Mouse (Mus musculus): ENCODE results near the gene Cd47.

The Cd47 gene

DNA sequence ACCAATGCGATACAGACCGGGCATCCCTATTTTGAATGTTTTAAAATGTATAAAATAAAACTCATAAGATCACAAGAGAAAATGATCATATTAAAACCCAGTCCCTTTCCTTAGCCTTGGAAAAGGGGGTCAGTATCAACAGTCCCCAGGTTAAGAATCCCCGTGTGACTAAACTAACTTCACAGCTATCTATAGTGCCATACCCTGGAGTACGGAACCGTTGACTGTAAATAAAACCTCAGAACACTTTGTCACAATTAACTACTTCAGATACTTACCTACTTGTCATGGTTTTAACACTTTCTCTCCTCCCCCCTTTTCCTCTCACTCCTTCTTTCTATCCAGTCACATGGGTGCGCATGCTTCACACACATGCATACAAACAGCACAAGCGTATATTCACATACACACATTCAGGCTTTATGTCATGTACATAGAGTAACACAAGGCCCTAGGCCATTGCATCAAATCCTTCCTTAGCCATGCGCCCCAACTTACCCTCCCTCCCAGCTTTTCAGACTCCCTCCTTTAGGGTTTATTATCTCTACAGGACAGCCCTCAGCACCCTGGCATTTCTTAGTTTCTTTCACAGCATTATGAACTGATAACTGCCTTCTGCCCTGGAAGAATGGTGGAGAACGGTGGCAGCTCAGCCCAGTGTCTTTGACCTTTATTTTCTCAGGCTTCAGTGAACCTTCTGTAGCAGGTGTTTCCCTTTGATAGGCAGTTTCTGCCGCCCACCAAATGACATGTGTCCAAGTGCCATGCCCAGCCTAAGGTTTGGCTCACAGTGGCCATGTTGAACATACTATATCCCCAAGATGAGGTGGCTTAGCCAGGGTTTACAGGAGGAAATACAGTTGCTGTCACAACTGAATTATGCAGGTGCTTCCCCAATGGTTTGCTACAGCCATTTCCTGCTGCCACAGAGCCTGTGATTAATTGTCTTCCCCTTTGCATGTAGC lies at the start of gene Cd47:
Gene Cd47 (plus strand): TSS at position 937 of the 965 bp plus-strand sequence.
- DNase-seq (ENCODE audit: low spot score in 2 of 2): no peak

DNA sequence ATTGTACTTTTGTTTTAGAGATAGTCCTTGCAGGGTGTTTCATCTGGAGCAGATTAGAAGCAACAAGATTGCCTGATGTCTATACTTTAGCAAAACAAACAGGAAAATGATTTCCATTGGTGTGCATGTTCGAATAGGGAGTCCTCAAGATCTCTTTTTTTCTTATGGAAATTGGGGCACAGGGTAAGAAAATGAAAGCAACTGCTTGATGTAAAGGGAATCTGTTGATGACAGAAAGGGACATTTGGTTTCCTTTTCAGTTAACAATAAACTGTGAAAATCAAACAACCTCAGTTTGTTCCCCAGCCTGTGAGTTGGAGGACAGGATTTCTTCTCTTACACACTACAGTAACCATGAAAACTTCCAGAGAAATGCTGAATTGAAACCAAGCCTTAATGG lies 47.4 kb upstream of the Cd47 start:
- DNase-seq (ENCODE audit: low spot score in 2 of 2): no peak

DNA sequence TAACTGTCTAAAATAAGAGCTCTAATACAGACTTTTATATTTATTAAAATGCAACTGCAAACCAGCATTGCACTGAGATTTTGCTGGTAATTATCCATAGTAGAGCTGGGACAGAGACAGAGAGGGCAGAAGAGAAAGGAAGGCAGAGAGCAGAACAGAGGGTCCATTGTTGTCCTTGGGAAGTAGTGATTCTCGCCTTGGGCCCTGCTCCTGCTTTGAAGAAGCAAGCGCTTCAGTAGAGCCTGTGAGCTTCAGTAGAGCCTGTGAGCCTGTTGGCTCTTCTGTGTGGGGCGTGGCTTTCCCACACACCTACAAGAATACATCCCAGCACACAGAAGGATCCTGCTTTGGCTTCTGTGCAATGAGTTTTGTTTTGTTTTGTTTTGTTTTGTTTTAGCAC lies 47.0 kb upstream of the Cd47 start:
- DNase-seq (ENCODE audit: low spot score in 2 of 2): no peak

DNA sequence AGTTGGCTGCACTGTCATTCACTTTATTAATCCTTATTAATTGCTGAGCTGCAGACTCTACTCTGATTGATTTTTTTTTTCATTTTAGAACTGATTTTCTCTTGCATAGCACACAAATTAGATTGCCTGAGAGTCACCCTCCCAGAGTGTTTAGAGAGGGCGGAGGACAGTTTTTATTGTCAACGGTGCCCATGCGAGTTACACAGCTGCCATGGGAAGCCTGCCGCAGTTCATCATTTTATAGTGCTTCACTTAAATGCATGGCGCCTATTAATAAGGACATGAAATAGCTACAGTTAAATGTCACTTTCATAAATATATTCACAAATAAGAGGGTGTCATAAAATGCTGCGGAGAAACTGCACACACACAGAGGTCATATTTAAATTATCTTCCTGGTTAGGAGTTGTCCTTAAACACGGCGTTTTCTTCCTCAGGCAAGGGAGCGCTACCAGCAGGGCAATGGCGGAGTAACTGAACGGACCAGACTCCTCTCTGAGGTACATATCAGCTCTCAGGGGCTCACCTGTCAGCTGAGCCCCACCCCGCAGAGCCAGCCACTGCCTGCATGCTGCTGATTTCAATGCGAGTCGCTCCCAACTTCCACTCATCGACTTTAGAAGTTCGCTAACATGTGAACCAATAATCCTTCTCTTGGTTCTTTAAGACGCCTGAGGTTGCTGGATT lies 39.7 kb upstream of the Cd47 start:
- DNase-seq (ENCODE audit: low spot score in 2 of 2): no peak

DNA sequence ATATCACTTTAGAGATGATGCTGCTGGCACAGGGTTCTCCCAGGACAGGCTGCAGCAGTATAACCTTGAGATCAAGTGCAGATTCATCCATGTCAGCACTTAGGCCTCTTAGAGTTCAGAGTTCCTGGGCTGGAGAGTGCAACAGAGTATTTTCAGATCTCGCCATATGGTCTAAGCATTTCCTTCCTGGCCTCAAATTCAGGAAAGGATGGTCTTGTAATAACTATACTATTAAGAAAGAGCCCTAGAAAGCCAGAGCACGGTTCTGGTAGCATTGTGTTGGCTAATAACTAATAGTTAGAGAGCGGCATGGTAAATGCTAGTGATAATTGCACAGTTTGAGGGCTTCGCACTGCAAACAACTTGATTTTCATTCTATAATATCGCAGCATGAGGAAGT lies 38.4 kb upstream of the Cd47 start:
- no peak for DNase-seq (ENCODE audit: low spot score in 2 of 2)

DNA sequence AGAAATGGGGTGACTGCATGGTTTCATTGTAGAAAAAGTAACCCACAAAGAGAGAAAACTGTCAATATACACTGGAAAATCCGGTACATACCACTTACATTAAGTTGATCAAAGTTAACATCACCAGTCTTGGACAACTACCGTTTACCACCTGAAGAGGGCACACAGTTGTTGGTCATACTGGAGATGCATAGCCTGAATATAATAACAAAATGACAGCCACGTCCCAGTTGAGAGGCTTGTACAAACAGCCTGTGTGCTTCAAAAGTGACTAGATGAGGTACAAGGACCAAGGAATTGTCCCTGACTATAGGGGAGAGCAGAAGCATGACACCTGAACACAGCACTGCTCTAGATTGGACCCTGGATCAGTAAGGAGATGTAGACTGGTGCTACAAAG lies 34.0 kb upstream of the Cd47 start:
- peak in 1 of 2 experiments; percentile 14 for DNase-seq (ENCODE audit: low spot score in 2 of 2)

DNA sequence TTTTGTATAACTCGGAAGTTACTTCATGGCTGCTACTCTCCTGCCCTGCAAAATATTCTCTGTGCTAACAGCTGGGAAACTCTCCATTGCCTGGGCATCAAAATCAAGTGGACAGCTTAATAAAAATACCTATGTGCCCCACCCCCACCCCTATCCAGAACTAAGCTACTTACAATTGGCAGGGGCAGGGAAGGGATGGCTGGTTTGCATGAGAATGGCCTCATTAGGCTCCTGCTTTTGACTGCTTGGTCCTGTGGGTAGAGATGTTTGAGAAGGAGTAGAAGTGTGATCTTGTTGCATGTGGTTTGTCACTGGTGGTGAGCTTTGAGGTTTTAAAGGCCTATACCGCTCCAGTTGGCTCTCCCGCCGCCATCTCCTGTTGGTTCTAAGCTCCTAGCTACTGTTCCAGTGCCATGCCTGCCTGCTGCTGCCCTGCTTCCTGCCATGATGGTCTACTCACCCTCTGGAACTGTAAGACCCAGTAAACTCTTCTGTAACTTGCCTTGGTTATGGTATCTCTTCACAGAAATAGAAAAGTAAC lies 31.8 kb upstream of the Cd47 start:
- DNase-seq (ENCODE audit: low spot score in 2 of 2): no peak

DNA sequence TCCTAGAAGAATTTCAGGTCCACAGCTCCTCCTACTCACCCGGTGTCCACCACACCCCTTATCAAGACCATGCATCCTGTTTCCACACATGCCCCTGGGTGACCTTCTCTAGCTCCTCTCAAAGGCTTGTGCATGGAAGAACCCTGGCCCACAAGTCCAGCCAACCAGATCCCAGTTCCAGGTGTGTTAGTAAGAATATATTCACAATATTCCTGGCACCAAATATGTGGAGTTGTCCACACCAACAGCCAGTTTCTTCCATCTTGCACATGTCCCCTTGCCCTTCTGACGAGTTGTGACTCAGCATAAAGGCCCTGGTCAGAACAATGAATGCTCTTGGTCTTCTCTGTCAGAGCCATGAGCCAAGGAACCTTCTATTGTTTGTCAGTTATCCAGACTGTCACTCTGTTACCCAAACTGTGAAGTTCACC lies 30.5 kb upstream of the Cd47 start:
- DNase-seq (ENCODE audit: low spot score in 2 of 2): no peak

DNA sequence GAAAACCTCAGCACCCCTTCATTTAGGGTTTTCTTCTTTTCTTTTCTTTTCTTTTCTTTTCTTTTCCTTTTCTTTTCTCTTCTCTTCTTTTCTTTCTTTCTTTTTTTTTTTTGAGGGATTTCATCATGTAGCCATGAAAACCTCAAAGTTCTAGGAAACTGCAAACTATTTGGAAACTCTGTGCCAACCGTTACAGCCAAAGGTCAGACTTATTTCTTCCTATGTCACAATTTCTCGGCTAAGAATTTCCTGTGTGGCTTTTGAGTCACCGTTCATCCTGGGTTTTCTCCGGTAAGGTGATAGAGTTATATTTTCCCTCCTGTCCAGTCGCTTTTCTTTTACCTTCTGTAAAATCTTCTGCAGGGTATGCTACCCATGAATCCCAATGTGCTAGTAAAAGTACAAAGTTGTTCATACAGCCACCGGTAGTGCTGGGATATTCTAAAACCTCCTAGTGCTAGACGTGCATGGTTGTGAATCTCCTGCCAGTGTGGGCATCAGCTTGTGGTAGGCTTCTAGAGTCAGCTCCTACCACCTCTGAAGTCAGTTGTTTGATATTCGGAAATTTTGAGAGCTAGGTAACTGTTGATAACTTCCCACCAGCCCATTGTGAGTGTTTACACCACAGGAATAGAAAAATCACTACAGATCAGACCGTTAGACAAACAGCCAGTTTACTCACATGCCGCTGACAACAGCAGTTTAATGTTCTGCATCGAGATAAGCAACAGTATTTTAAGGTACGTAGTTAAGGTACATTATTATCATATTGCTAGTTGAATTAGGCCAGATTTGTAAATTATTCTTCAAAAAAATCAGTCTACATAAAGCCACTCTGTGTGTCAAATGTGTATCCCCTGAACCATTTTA lies 29.8 kb upstream of the Cd47 start:
- DNase-seq (ENCODE audit: low spot score in 2 of 2): no peak

DNA sequence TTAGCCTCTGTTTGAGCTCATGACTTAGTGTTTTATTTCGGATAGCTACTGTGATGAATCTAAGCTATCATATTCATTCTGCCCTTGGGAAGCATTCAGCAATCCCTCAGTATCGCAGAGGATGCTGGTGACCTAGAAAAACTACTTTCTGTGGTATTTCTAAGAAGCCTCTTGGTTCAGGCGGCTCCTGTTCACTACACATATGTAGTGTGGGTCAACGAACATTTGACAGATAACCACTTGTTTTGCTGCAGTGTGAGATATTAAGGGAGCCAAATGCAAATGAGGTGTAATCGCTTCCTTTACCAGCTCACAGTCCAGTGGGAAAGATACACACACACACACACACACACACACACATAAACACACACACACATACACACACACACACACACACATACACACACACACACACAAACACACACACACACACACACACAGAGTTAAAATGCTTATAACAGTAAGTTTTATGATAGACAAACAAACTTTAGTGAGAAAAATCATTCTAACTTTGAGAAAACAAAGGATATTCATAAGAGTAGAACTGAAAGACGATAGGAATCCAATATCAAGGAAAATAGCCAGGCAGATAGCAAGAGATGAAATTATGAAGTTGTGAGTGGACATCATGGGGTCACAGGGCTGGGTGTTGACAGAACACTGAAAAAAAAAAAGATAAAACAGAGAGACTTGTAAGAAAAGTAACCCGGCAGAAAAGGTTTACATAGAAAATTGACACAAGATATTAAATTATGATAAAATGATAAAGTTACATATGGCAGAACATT lies 28.5 kb upstream of the Cd47 start:
- no peak for DNase-seq (ENCODE audit: low spot score in 2 of 2)

DNA sequence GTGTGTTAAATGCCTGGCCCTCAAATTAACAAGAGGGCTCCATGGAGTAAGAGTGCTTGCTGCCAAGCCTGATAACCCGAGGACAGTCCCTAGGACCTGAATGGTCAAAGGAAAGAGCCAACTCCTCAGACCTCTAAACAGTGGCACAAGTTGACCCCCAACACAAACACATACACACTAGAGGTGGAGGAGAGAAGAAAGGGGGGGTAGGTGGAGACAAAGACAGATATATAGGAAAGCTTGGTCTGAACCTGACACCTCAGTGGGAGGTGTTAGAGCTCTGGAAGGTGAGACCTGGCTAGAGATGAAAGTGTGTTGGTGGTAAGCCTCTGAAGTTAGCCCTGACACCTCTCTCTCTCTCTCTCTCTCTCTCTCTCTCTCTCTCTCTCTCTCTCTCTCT lies 27.8 kb upstream of the Cd47 start:
- no peak for DNase-seq (ENCODE audit: low spot score in 2 of 2)

DNA sequence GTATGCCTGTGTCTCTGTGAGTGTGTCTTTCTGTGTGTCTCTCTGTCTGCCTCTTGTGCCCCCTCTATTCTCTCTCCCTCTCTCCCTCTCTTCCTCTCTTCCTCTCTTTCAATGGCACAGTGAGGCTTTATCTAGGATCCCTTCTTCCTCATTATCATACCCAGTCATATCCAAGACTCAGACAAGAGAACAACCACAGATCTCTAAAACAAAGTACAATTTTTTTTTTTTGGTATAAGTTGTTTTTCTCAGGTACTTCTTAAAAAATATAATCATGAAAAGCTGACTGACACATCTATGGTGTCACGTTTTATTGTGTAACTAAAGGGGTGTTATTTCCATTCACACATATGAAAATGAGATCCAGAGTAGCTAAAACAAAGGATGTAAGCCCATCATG lies 27.3 kb upstream of the Cd47 start:
- DNase-seq (ENCODE audit: low spot score in 2 of 2): no peak

DNA sequence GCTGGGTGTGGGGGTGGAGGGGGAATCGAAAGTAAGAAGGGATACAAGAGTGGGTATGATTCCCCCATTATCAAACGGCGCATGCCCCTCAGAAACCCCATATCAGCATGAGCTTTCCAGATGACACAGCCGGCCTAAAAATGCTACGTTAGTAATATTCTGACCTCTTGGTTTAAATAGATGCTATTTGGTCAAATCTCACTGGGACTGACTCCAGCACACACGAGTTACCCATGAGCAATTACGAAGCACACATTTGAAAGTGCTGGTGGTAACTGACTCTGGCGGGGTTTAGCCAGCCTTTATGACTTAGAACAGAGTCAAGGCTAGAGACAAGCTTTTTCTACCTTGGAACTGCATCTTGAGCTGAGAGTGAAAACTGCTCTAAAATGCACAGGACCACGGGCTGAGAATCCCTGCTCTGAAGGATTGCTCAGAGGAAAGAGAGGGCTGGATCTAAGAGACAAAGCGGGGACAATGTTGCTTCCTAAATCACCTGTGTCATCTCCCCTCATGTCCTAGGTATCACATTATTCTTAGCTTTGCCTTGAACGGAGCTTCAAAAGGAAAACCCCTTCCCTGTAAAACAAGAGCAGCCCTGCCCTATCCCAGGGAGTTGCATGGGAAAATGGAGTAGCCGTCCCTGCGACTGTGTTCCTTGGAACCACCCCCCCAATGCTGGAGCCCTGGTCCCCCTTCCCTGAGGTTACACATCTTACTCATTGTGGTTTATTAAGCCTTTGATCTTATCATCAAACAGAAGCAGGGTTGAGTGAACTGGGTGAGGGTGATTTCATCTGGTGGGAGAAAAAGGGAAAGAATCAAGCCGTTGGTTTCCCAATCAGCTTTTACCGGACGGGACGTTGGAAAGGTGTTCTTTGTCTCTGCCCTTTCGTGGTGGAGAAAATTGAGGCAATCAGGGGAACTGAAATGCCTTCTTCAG lies 26.0 kb upstream of the Cd47 start:
- no peak for DNase-seq (ENCODE audit: low spot score in 2 of 2)

DNA sequence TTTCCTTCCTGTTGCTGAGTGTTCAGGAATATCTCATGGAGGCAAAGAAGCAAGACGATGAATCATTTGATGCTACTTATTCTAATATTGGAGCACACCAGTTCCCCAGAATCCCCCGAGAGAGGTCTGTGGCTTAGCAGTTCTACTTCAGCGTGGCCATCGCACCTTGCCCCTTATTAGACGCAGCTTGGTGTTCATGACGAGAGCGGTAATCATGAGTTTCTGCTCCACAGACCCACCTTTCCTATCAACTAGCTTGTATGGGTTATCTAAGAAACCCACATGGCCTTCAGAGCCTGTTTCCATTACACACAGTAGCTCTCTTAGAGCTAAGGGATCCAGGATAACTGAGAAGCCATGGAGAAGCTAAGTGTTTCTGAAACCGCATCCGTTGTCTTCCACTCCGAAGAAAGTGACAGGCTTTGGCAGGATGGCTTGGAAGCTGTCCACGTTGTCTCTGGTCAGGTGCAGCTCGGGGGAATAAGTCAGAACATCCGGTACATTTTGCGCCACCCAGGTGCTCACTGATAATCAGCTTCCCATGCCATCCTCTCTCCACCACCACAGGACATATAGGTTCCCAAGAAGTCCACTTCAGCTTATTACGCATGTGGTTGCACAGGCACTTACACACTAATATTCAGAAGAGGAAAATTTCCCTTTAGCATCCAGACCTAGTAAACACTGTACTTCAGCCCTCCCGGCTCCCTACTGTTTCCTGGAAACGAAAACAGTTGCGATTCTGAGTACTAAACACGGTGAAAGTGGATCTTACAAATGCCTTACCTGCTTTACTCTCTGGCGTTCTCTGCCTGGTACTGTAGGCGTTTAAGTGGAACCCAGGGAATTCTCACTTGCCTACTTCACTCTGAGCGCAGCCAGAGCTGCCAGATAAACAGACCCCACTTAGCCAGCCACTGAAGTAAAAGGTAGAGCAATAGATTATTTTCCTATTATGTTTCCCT lies 25.0 kb upstream of the Cd47 start:
- no peak for DNase-seq (ENCODE audit: low spot score in 2 of 2)

DNA sequence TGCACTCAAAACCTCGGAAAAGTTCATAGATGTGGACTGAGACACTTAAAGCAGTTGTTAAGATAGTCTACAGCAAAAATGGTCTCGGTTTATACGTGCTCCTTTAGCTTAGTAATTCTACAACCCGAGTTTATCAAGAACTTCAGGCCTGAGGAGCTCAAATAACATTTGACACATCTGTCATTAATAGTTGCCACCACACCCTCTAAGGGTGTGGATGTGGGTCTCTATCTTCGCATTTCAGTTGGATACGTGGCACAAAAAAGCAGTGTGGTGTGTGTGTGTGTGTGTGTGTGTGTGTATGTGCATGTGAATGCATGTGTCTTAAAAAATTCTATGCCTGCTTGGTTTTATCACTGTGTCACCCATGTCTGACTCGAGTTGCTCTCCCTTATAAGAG lies 23.4 kb upstream of the Cd47 start:
- DNase-seq (ENCODE audit: low spot score in 2 of 2): no peak

DNA sequence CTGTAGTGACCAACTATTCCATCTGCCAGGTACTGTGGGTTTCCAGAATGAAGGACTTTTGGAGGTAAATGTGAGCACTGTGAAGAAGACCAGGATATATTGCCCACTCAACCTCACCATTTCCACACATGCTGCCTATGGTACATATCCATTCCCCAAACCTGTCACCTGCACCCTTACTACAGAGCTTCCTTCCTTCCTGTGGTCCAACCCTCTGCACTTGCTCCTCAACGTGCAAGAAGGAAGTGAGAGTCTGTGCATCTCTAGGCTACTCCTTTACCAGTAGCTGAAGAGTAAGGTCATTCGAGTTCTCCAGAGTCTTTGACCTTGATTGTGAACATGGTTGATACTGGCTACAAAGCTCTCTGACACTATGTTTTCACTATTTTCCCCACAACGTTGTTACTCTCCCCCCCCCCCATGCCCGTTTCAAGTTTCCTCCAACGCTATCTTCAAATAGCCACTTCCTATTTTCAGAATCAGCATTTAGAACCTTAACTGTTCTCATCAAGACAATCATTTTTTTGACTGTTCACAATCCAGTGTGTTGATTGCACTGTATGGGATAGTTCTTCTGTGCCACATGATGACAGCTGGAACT lies 18.7 kb upstream of the Cd47 start:
- DNase-seq (ENCODE audit: low spot score in 2 of 2): no peak

DNA sequence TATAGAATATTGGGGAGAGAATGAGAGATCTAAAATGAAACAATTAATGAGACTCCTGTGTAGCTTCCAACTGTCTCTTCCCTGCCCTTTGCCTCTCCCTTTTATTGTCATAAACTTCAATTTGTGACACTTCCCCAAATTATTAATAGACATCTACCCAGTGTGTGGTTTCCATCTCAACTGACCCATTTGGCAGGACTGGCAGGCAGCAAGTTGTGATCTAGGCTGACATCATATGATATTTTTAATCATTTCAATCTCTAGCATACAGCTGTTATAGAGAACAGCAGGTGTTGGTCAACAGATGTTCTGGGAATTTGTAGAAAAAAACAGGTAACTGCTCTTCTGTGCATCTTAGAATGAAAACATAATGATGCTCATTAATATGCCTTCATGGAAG lies 17.0 kb upstream of the Cd47 start:
- DNase-seq (ENCODE audit: low spot score in 2 of 2): no peak

DNA sequence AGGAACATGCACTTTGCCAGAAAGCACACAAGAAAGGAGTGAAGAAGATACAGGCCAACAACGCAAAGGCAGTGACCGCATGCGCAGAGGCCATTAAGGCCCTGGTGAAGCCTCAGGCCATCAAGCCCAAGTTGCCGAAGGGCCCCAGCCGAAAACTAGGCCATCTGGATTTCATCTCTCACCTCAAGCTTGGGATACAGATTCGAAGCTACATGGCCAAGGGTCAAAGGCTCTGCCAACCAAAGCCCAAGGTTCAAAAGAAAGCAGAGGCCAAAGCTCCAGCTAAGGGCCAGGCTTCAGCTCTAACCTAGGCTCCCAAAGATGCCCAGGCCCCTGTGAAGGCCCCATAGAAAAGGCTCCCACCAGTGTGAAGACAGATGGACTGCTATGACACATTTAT lies 14.2 kb upstream of the Cd47 start:
- DNase-seq (ENCODE audit: low spot score in 2 of 2): no peak

Data from urinary bladder, adult 18-20 months (tissue).